Mouse (Mus musculus) layer of hippocampus, postnatal 14 days (tissue): ENCODE data around the gene Cox6a2. TPM values are rescaled to one million over a fixed set of nuclear protein-coding genes. Genes with fewer than 3 reads are reported as not detected.

Experiments used
- DNase-seq, 2 experiments: peaks; one replicate each; pipeline ENCODE4 v3.0.0; 2021 to 2022; ENCODE audit warnings: low spot score in 2 of 2, mixed read lengths in 1 of 2
- long read RNA-seq, 2 experiments: library from polyadenylated mRNA; stranded (forward); transcript quantifications; one replicate each; pipeline ENCODE4 v2.0.0; 2021
- total RNA-seq, 2 experiments: library from RNA; stranded (reverse); gene quantifications; 2 replicates each; pipeline ENCODE4 v1.2.3; 2021

The Cox6a2 gene
- 1 to 10 TPM; 3.5 to 8.1 TPM for total RNA-seq
- long read RNA-seq, experiment 1, partial matches to known transcripts, result 0 of 3 reads
- long read RNA-seq, experiment 1, other reads (novel, unspliced or antisense), result 0 of 3 reads
- long read RNA-seq, experiment 2, transcript Cox6a2-201 (3 exons, 680 nt), result major isoform, 5 of 5 reads
- long read RNA-seq, experiment 2, partial matches to known transcripts, result 0 of 5 reads
- long read RNA-seq, experiment 2, other reads (novel, unspliced or antisense), result 0 of 5 reads

DNA sequence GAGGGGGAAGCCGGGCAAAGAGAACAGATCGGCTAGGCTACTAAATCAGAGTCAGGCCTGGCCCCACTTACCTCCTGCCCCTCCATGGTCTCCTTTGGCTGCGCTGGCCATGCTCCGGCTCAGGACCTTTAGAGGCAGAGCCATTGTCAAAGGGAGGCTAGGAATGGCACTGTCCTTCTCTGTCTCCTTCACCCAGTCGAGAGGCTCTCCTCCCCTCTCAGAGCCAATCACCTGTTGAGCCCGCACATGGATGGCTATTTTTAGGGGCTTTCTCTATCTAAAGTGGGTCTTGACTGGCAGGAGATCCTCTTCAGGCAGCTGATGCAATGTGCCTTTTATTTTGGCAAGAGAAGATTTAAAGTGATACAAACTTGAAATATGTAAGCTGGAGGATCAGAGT, at the start of gene Cox6a2:
Cox6a2 (minus strand) TSS at position 236 of the 400 bp plus-strand sequence.
- DNase-seq, result no peak

DNA sequence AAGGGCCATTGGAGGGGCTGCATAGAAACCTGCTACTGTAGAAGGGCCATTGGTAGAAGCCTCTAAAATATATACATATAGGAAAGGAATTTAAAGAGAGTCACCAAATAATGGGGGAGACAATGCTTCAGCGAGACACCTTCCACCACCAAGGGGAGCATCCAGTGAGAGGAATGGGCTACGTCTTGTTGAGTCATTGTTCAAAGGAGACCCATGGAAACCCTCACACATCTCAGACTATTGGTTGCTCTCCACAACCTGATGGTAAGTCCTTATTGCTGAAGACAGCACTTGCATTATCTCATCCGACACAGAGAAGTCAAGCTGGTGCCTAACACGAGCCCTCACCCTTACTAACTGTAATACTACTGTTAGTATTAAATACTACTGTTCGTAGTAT, 49.6 kb upstream of the Cox6a2 start:
- no peak for DNase-seq

DNA sequence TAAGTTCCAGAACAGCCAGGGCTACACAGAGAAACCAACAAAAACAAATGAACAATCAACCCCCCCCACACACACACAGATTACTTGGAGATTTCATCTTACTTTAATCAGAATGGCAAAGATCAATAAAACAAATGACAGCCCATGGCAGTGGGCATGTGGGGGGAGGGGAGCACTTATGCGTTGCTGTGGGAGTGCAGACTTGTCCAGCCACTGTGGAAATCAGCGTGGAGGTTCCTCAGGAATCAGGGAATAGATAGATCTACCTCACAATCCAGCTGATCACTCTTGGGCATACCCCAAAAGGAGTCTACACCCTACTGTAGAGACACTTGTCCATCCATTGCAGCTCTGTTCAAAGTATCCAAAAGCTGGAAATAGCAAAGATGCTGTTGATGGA, 48.8 kb upstream of the Cox6a2 start:
- DNase-seq, result no peak

DNA sequence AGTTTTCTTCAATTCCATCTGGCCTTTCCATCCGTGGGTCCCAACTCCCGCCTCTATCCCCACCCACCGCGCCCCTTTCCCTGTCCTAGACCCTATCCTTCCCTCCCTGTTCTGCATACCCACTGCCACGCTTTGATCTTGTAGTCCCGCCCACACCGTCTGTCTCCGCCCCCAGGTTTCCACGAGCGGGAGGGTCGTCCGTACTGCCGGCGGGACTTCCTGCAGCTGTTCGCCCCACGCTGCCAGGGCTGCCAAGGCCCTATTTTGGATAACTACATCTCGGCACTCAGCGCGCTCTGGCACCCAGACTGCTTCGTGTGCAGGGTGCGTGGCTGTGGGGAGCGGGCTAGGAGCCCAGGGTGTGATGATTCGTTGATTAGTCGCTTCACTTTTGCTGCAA, 46.4 kb upstream of the Cox6a2 start:
- DNase-seq, result peak; percentile 69 to 75

DNA sequence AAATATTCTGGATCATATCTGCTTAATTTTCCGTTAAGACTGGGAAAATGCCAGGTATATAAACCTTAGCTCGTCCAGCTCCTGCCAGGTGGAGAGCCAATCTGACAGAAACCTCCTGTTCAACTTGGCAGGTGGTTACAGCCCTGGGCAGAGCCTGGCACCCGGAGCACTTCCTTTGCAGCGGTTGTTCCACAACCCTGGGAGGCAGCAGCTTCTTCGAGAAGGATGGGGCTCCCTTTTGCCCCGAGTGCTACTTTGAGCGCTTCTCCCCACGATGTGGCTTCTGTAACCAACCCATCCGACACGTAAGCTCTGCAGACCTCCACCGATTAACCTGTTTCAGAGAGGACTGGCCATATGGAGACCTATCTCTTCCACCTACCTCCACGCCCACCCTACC, 45.8 kb upstream of the Cox6a2 start:
- DNase-seq, result no peak

DNA sequence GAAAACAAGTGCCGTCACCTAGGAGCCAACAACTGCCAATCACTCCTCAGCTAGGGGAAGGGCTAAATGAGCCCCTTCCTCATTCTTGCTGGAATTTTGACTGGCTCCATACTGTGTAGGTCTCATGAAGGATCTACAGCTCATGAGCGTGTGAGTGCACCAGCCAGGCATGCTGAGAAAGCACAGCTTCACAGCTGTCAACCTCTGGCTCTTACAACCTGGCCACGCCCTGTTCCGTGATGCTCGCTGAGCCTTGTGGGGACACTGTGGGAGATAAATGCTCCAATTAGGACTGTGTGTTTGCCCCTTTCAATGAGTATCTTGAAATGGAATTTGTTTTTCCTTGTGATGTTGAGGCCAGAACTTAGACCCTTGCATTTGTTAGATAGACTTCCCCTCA, 43.8 kb upstream of the Cox6a2 start:
- no peak for DNase-seq

DNA sequence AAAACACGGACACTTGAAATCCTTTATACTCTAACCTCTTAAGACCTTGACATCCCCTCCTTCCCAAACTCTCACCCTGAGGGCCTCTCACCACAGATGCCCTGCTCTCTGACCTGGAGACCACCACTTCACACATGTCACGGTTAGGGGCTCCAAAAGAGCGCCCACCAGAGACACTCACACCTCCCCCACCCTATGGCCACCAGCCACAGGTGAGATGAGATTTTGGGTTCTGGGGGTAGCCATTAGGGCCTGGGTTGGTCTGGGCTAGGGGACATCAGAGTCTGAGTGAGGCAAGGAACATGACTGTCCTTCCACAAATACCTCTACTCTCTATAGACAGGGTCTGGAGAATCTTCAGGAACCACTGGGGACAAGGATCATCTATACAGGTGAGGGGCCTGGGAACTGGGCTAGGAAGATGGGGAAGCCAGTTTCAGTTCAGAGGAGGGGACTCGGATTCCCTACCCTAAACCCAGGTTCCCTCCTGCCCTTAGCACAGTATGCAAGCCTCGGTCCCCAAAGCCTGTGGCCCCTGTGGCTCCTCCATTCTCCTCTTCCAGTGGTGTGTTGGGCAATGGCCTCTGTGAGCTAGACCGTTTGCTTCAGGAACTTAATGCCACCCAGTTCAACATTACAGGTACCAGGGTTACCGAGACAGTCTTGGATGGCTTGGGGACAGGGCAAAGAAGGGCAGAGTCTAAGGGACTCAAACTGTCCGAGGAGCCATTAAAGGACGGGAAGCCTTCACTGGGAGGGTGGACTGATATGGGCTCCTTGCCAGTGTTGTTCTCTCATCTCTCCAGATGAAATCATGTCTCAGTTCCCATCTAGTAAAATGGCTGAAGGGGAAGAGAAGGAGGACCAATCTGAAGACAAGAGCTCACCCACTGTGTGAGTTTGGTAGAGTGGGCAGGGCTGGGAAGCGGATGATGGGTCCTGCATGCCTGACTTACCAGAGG, 42.2 kb upstream of the Cox6a2 start:
- no peak for DNase-seq

DNA sequence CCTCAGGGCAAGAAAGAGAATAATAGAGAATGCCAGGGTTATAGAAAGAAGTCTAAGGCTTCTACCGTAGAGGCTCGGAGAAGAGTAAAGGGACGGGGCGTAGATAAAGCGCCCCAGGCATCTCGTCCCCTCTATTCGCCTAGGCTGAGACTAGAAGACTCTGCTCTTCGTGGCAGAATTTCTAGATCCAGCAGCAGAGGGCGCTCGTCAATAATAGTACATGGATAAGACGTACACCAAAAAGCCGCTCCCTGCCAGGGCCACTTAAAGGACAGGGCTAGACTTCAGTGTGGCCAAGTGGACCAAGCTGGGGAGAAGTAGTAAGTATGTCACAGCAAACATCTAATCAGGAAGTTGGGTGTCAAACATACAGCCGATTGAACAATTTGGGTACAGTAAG, 41.3 kb upstream of the Cox6a2 start:
- DNase-seq, result peak; percentile 88

DNA sequence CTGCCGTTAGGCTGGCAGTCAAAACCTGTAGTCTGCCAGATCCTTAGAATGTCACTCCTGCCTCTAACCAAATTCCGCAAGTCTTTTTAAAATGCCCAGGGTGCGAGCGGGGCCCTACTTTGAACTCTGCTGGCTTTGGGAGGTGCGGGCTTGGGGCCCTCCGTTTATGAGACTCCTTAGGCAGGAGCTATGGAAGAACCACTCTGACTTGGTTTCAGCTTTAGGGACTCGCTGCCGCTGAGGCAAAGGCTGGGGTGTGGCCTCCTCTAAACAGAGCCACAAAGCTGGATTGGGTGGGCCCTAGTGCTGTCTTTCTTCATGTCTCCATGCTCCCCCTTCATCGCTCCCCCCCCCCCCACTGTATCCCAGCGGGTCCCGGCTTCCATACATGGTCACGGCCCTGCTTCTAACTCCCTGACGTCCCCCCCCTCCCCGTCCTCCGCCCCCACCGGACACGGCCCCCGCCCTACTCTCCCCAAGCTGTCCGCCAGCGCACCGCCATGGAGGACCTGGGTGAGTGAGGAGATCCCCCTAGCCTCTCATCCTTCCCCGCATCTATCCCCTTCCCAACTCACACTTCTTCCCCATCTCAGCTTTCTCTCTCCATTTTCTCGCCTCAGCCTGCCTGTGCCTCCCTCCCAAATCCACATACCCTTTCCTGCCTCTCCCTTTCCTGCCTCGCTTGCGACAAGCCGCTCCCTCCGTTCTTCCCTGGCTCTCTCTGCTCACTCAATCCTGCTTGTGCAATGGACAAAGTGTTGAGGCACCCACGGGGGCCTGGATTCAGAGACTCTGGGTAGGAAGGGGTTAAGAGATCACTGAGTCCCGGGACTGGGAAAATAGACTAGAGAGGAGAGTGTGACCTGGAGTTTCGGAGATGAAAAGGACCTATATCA, 40.6 kb upstream of the Cox6a2 start, which contains the start of gene Tgfb1i1:
Tgfb1i1 (plus strand) TSS at position 317 of the 896 bp plus-strand sequence.
- DNase-seq, result peak in 1 of 2 experiments; percentile 41

DNA sequence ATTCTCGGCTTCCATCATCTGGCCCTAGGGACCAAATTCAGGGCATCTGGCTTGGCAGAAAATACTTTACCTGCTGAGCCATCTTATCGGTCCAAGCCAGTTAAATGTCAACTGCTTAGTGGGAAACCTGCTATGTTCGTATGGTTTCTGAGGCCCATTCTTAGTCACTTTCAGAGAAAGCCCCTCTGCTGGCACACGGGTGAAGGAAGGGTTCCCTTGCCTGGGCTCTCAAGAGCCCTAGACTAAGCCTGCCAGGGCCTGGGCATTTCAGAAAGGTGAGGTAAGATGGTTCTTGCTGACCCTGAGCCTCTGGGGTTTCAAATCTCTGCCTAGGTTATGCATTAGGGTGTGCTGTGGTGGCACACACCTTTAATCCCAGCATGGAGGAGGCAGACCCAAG, 39.4 kb upstream of the Cox6a2 start:
- DNase-seq, result no peak

DNA sequence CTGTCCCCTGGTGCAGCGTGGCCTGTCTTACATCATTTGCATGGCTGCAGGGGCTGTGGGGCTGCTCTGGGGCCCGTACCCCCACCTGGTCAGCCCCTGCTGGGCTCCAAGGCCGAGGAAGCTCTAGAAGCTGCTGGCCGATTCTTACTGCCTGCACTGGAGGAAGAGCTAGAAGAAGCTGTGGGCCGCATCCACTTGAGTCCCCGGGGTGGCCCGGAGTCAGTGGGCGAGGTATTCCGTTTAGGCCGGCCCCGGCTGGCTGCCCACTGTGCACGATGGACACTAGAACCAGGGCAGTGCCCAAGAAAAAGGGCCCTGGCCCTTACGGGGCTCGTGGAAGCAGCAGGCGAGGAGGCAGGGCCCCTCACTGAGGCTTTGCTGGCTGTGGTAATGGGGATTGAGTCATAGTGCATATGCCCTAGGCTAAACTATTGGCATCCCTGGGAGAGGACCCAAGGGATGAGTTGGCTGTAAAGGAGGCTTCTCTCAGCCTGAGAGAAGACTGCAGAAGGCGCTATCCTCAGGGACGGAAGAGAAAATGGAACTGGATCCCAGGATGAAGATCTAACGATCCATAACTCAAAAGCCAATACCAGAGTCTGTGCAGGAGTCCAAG, 38.3 kb upstream of the Cox6a2 start:
- no peak for DNase-seq

DNA sequence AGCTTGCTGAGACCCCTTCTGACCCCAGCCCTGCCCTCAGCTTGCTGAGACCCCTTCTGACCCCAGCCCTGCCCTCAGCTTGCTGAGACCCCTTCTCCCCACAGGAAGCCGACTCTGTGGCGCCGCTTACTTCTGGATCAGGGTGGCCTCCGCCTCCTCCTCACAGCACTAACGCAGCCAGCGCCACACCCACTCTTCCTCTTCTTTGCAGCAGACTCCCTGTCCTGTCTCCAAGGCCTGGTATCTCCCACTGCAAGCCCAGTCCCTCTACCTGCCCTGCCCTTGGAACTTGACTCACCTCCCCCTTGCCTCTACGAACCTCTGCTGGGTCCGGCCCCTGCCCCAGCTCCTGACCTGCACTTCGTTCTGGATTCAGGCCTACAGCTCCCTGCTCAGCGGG, 37.7 kb upstream of the Cox6a2 start:
- no peak for DNase-seq

DNA sequence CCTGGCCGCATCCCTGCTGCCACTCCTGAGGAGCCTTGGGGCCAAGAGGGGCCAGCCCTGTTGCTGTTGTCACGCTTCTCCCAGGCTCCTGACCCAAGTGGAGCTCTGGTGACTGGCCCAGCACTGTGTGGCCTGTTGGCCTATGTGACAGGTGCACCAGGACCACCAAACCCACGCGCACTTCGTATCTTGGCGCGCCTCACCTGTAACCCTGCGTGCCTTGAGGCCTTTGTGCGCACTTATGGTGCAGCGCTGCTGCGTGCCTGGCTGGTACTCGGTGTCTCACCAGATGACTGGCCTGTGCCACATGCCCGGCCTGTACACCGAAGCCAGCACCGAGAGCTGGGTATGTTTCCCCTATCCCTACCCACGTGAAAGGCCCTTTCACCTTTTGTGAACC, 36.1 kb upstream of the Cox6a2 start:
- DNase-seq, result no peak

DNA sequence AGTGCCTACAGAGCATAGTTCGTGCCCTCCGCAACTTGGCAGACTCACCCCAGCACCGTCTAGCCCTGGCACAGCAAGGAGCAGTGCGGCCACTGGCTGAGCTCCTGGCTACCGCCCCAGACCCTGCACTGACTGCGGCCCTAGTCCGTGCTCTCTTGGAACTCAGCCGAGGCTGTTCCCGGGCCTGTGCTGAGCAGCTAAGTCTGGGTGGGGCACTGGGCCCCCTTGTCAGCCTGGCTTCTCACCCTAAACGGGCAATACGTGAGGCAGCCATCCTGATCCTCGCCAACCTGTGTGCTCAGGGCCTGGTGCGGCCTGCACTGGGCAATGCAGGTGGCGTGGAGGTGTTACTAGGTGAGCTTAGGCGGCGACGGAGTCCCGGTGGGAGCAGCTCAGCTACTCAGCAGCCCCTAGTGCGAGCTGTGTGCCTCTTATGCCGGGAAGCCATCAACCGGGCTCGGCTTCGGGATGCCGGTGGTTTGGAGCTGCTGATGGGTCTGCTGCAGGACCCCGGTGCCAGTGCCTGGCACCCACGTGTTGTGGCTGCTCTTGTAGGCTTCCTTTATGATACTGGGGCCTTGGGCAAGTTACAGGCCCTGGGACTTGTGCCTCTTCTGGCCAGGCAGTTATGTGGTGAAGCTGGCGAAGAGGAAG, 34.1 kb upstream of the Cox6a2 start:
- no peak for DNase-seq

DNA sequence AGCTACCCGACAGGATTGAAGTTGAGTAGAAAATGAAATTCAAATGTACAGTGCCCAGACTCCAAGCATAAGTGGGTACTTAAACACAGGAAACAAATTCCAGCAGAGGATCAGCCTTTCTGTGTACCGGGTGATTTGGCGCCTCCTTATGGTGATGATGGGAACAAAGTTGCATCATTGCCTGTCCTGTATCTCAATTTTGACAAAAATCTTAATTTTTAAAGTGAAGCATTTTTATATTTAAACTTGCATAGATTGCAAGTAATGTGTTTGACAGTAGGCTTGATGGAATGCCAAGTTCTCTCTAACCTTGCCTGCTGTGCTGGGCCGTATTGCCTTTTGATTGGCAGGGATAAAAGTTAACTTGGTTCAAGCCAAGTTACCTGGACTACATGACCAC, 32.8 kb upstream of the Cox6a2 start:
- no peak for DNase-seq

DNA sequence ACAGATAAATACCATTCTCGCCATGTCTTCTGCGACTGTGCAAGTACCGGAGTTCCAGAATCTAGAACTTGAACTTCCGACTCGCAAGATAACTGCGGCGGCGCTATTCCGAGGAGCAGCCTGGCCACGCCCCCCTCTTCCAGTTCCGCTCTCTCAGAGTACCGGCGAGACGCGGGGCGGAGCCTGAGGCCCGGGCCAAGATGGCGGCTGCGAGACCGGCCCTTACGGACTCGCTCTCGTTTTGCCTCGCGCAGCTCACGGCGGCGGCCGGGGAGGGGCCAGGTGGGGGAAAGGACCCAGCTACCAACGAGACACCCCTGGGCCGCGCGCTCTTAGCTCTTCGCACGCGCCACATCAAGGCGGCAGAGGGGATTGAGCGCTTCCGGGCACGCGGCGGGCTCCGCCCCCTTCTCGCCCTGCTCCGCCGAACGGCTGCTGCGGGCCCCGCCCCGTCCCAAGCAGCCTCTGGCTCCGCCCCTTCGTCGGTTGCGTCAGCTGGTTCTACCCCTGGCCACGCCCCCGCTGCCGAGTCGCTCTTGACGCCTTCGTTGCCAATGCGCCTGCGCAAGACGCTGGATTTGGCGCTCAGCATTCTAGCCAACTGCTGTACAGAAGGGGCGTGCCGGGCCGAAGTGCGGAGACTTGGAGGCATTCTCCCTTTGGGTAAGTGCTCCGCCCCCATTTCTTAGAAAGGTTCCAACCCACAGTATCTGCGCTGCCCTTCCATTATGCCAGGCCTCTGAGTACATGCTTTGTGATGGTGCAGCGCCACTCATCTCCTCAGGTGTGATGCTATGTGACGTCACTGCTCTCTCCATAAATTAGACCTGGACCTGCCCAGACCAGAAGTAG, 32.0 kb upstream of the Cox6a2 start, which contains the start of gene 9130023H24Rik:
9130023H24Rik (minus strand) TSS at position 105 of the 852 bp plus-strand sequence.
- DNase-seq, result peak; percentile 99 to 100

DNA sequence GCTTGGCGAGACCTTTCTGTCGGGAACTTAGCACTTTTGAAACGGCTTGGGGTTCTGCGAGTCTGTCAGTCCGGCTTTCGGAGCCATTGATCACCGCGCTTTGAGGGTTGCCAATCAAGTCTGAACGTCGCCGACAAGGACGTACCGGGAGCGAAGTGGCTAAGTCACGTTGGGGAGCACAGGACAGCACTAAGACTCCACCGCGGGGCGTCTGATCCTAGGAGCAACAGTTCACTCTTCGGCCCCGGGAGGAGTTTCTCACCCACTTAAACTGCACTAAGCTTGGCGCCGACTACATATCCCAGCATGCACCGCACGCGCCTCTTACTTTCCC, 31.4 kb upstream of the Cox6a2 start:
- DNase-seq, result no peak

DNA sequence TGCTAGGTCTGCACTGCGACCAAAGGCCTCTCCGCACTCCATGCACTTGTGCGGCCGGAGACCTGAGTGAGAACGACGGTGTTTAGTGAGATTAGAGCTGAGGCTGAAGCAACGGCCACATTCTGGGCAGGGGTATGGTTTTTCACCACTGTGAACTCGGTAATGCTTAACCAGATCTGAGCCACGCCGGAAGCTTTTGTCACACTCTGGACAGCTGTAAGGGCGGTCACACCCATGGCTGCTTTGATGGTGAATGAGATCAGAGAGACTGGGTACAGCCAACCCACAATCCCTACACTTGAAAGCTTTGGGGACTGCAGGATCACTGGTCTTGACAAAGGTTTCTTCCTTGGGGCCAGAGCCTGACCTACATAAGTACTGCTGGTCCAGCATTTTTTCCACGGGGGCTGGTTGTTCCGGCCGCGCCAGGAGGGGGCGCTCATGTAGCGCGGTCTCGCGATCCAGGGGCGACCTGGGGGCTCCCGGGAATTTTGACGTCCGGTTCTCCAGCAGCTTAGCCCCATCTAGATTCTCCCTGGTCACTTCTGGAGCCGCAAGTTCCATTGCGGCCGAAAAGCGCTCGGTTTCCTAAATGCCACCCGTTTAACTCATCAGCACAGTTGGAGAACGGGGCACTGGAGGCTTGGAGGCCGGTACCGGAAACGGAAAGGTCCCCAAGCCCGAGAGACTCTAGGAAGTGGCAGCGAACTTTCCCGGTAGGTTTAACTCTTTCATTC, 30.8 kb upstream of the Cox6a2 start, which contains the start of gene Armc5:
Armc5 (plus strand) TSS at position 487 of the 737 bp plus-strand sequence.
- peak; percentile 85 to 87 for DNase-seq

DNA sequence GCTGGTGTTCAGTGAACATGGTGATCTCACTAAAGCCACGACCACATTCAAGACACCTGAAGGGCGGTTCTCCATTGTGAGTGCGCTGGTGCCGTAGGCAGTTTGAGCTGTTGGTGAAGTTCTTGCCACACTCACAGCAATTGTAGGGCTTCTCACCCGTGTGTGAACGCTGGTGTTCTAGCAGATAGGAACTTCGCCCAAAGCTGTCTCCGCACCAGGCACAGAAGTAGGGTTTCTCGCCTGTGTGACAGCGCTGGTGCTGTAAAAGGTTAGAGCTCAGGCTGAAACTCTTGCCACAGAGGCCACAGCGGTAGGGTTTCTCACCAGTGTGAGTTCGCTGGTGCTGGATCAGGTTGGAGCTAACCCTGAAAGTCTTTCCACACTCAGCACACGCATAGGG, 30.2 kb upstream of the Cox6a2 start:
- DNase-seq, result no peak
